Mouse (Mus musculus): ENCODE measurements at regions not wholly inside any gene's neighbourhood (a gene's known extent, or its start where the extent isn't known, plus 50 kb on each side); places are given as distances from the start of the nearest gene placed in this dataset.
A peak's percentile ranks its signal among the peaks of the same experiment; 100 is the strongest.

GRCm38 (mm10) chr1:154982836-154983235 is 98.5 kb upstream of the Cacna1e start:
- H3K27me3 ChIP-seq (ENCODE audit: control insufficient read depth, insufficient read depth, low read length) = no peaks in the 10 kb centered on the region
- H3K27ac ChIP-seq (replicated peaks) = no peak overlapping the region
- no peaks in the 10 kb centered on the region for H3K36me3 ChIP-seq (ENCODE audit: control insufficient read depth, insufficient read depth, low read length)
- no peaks in the 10 kb centered on the region for H3K9me3 ChIP-seq (ENCODE audit: control insufficient read depth, low read length)
- ATAC-seq (ENCODE audit: low FRiP score, low TSS enrichment) = no peak
- no peaks in the 10 kb centered on the region for H3K4me1 ChIP-seq (replicated peaks; ENCODE audit: control insufficient read depth, insufficient read depth)
- H3K4me3 ChIP-seq (ENCODE audit: low read depth, low read length) = no peak overlapping the region
- no peak overlapping the region for H3K9ac ChIP-seq (ENCODE audit: low read length)
- DNase-seq (ENCODE audit: low spot score) = no peak
- WGBS = 93% methylated on average over 9 of the region's 9 CpGs
- H3K4me2 ChIP-seq (replicated peaks; ENCODE audit: low read depth) = no peak overlapping the region
- TF ChIP-seq EP300 (optimal IDR thresholded peaks at IDR 0.05) = no peak
- TF ChIP-seq CTCF (IDR thresholded peaks at IDR 0.05; ENCODE audit: low read depth) = no peak

GRCm38 (mm10) chr1:154981687-154982086 is 97.4 kb upstream of the Cacna1e start:
- Histone ChIP-seq H3K4me1 (replicated peaks; ENCODE audit: control insufficient read depth, insufficient read depth) (no peaks in the 10 kb centered on the region), H3K27me3 (ENCODE audit: control insufficient read depth, insufficient read depth, low read length) (no peaks in the 10 kb centered on the region), H3K4me2 (replicated peaks; ENCODE audit: low read depth) (no peak overlapping the region), H3K9ac (ENCODE audit: low read length) (no peak overlapping the region), H3K9me3 (ENCODE audit: control insufficient read depth, low read length) (no peaks in the 10 kb centered on the region), H3K4me3 (ENCODE audit: low read depth, low read length) (no peak overlapping the region), H3K27ac (replicated peaks) (no peak overlapping the region), H3K36me3 (ENCODE audit: control insufficient read depth, insufficient read depth, low read length) (no peaks in the 10 kb centered on the region)
- 0 out of 2 replicates have a peak, but pooled peaks have one; percentile 47 for ATAC-seq (ENCODE audit: low FRiP score, low TSS enrichment)
- no peak for TF ChIP-seq EP300 (optimal IDR thresholded peaks at IDR 0.05)
- TF ChIP-seq CTCF (IDR thresholded peaks at IDR 0.05; ENCODE audit: low read depth) = no peak
- WGBS = 73% methylated on average over 8 of the region's 8 CpGs
- no peak for DNase-seq (ENCODE audit: low spot score)

- WGBS = 78% methylated on average over 4 of the region's 4 CpGs
- H3K4me2 ChIP-seq (replicated peaks; ENCODE audit: low read depth) = no peak overlapping the region
- no peak for TF ChIP-seq EP300 (optimal IDR thresholded peaks at IDR 0.05)
- no peak for TF ChIP-seq CTCF (IDR thresholded peaks at IDR 0.05; ENCODE audit: low read depth)
- H3K27ac ChIP-seq (replicated peaks) = no peak overlapping the region
- H3K27me3 ChIP-seq (ENCODE audit: control insufficient read depth, insufficient read depth, low read length) = no peaks in the 10 kb centered on the region
- no peak overlapping the region for H3K9ac ChIP-seq (ENCODE audit: low read length)
- DNase-seq (ENCODE audit: low spot score) (no peak), ATAC-seq (ENCODE audit: low FRiP score, low TSS enrichment) (no peak)
- H3K4me3 ChIP-seq (ENCODE audit: low read depth, low read length) = no peak overlapping the region
- no peaks in the 10 kb centered on the region for H3K36me3 ChIP-seq (ENCODE audit: control insufficient read depth, insufficient read depth, low read length)
- no peaks in the 10 kb centered on the region for H3K9me3 ChIP-seq (ENCODE audit: control insufficient read depth, low read length)
- no peaks in the 10 kb centered on the region for H3K4me1 ChIP-seq (replicated peaks; ENCODE audit: control insufficient read depth, insufficient read depth)
These were observed 91.4 kb upstream of the Cacna1e start for GRCm38 (mm10) chr1:154975732-154976131.

GRCm38 (mm10) chr1:154961271-154961670 is 77.0 kb upstream of the Cacna1e start:
- no peak for TF ChIP-seq EP300 (optimal IDR thresholded peaks at IDR 0.05)
- no peak for TF ChIP-seq CTCF (IDR thresholded peaks at IDR 0.05; ENCODE audit: low read depth)
- Histone ChIP-seq H3K4me1 (replicated peaks; ENCODE audit: control insufficient read depth, insufficient read depth) (no peaks in the 10 kb centered on the region), H3K4me2 (replicated peaks; ENCODE audit: low read depth) (no peak overlapping the region), H3K9me3 (ENCODE audit: control insufficient read depth, low read length) (0 out of 2 replicates have a peak, but pooled peaks cover 2% of the 10 kb centered on the region), H3K27me3 (ENCODE audit: control insufficient read depth, insufficient read depth, low read length) (no peaks in the 10 kb centered on the region), H3K9ac (ENCODE audit: low read length) (no peak overlapping the region), H3K27ac (replicated peaks) (no peak overlapping the region), H3K4me3 (ENCODE audit: low read depth, low read length) (no peak overlapping the region), H3K36me3 (ENCODE audit: control insufficient read depth, insufficient read depth, low read length) (no peaks in the 10 kb centered on the region)
- DNase-seq (ENCODE audit: low spot score) (no peak), ATAC-seq (ENCODE audit: low FRiP score, low TSS enrichment) (no peak)
- WGBS = 76% methylated on average over 4 of the region's 4 CpGs

GRCm38 (mm10) chr1:154956625-154957031 is 72.3 kb upstream of the Cacna1e start:
- no peak overlapping the region for H3K4me2 ChIP-seq (replicated peaks; ENCODE audit: low read depth)
- DNase-seq (ENCODE audit: low spot score) = no peak
- H3K4me3 ChIP-seq (ENCODE audit: low read depth, low read length) = no peak overlapping the region
- no peaks in the 10 kb centered on the region for H3K9me3 ChIP-seq (ENCODE audit: control insufficient read depth, low read length)
- ATAC-seq (ENCODE audit: low FRiP score, low TSS enrichment) = peak; percentile 61; the same call in 1 of the 2 replicates
- 42% methylated on average over 5 of the region's 5 CpGs for WGBS
- no peak overlapping the region for H3K27ac ChIP-seq (replicated peaks)
- no peaks in the 10 kb centered on the region for H3K4me1 ChIP-seq (replicated peaks; ENCODE audit: control insufficient read depth, insufficient read depth)
- H3K27me3 ChIP-seq (ENCODE audit: control insufficient read depth, insufficient read depth, low read length) = no peaks in the 10 kb centered on the region
- TF ChIP-seq EP300 (optimal IDR thresholded peaks at IDR 0.05) (no peak), CTCF (IDR thresholded peaks at IDR 0.05; ENCODE audit: low read depth) (no peak)
- H3K9ac ChIP-seq (ENCODE audit: low read length) = no peak overlapping the region
- H3K36me3 ChIP-seq (ENCODE audit: control insufficient read depth, insufficient read depth, low read length) = no peaks in the 10 kb centered on the region

- 76% methylated on average over 2 of the region's 2 CpGs for WGBS
- H3K36me3 ChIP-seq (ENCODE audit: control insufficient read depth, insufficient read depth, low read length) = no peaks in the 10 kb centered on the region
- TF ChIP-seq EP300 (optimal IDR thresholded peaks at IDR 0.05) = no peak
- TF ChIP-seq CTCF (IDR thresholded peaks at IDR 0.05; ENCODE audit: low read depth) = no peak
- no peaks in the 10 kb centered on the region for H3K9me3 ChIP-seq (ENCODE audit: control insufficient read depth, low read length)
- H3K27me3 ChIP-seq (ENCODE audit: control insufficient read depth, insufficient read depth, low read length) = no peaks in the 10 kb centered on the region
- H3K27ac ChIP-seq (replicated peaks) = no peak overlapping the region
- no peaks in the 10 kb centered on the region for H3K4me1 ChIP-seq (replicated peaks; ENCODE audit: control insufficient read depth, insufficient read depth)
- no peak overlapping the region for H3K4me2 ChIP-seq (replicated peaks; ENCODE audit: low read depth)
- no peak overlapping the region for H3K4me3 ChIP-seq (ENCODE audit: low read depth, low read length)
- H3K9ac ChIP-seq (ENCODE audit: low read length) = no peak overlapping the region
- no peak for ATAC-seq (ENCODE audit: low FRiP score, low TSS enrichment)
- no peak for DNase-seq (ENCODE audit: low spot score)
These were observed 68.4 kb upstream of the Cacna1e start for GRCm38 (mm10) chr1:154952679-154953078.
